Mouse (Mus musculus): ENCODE results near the gene Vpreb3.

Gene Vpreb3

GRCm38 (mm10) chr10:75944066-75944772, 1.4 kb downstream of the Vpreb3 start:
- Histone ChIP-seq H3K36me3 (ENCODE audit: insufficient read depth, low read length) (peaks cover 19% of the 10 kb centered on the region), H3K4me3 (replicated peaks; ENCODE audit: low read length) (no peak overlapping the region), H3K4me1 (replicated peaks; ENCODE audit: low read depth, low read length) (peaks cover 77% of the 10 kb centered on the region), H3K27me3 (ENCODE audit: insufficient read depth, low read length) (no peaks in the 10 kb centered on the region), H3K9me3 (ENCODE audit: low read length) (peaks cover 6% of the 10 kb centered on the region; the same call in 1 of the 2 replicates)
- no peak for TF ChIP-seq POU5F1 (IDR thresholded peaks at IDR 0.05; ENCODE audit: borderline replicate concordance, low read length)
- no peak for TF ChIP-seq CTCF (conservative IDR thresholded peaks at IDR 0.05; ENCODE audit: low read length)
- no peak for TF ChIP-seq NANOG (IDR thresholded peaks at IDR 0.05; ENCODE audit: borderline replicate concordance, low read length)

GRCm38 (mm10) chr10:75945213-75945612, 2.4 kb downstream of the Vpreb3 start:
- no peaks in the 10 kb centered on the region for H3K27me3 ChIP-seq (ENCODE audit: insufficient read depth, low read length)
- no peak overlapping the region for H3K4me3 ChIP-seq (replicated peaks; ENCODE audit: low read length)
- TF ChIP-seq CTCF (conservative IDR thresholded peaks at IDR 0.05; ENCODE audit: low read length) (no peak), NANOG (IDR thresholded peaks at IDR 0.05; ENCODE audit: borderline replicate concordance, low read length) (no peak), POU5F1 (IDR thresholded peaks at IDR 0.05; ENCODE audit: borderline replicate concordance, low read length) (no peak)
- H3K36me3 ChIP-seq (ENCODE audit: insufficient read depth, low read length) = peaks cover 11% of the 10 kb centered on the region; the same call in 1 of the 2 replicates
- peaks cover 6% of the 10 kb centered on the region; the same call in 1 of the 2 replicates for H3K9me3 ChIP-seq (ENCODE audit: low read length)
- peaks cover 77% of the 10 kb centered on the region for H3K4me1 ChIP-seq (replicated peaks; ENCODE audit: low read depth, low read length)

- TF ChIP-seq CTCF (conservative IDR thresholded peaks at IDR 0.05; ENCODE audit: low read length) = no peak
- TF ChIP-seq POU5F1 (IDR thresholded peaks at IDR 0.05; ENCODE audit: borderline replicate concordance, low read length) = no peak
- no peak for TF ChIP-seq NANOG (IDR thresholded peaks at IDR 0.05; ENCODE audit: borderline replicate concordance, low read length)
- H3K4me1 ChIP-seq (replicated peaks; ENCODE audit: low read depth, low read length) = peaks cover 77% of the 10 kb centered on the region
These were observed 3.0 kb downstream of the Vpreb3 start for GRCm38 (mm10) chr10:75945896-75946295.

GRCm38 (mm10) chr10:75948079-75948478, 5.2 kb downstream of the Vpreb3 start:
- H3K4me3 ChIP-seq (replicated peaks; ENCODE audit: low read length) = no peak overlapping the region
- no peak for TF ChIP-seq CTCF (conservative IDR thresholded peaks at IDR 0.05; ENCODE audit: low read length)
- TF ChIP-seq POU5F1 (IDR thresholded peaks at IDR 0.05; ENCODE audit: borderline replicate concordance, low read length) = no peak
- no peak for TF ChIP-seq NANOG (IDR thresholded peaks at IDR 0.05; ENCODE audit: borderline replicate concordance, low read length)
- no peaks in the 10 kb centered on the region for H3K27me3 ChIP-seq (ENCODE audit: insufficient read depth, low read length)
- peaks cover 61% of the 10 kb centered on the region for H3K4me1 ChIP-seq (replicated peaks; ENCODE audit: low read depth, low read length)
- H3K36me3 ChIP-seq (ENCODE audit: insufficient read depth, low read length) = 0 out of 2 replicates have a peak, but pooled peaks cover 7% of the 10 kb centered on the region
- H3K9me3 ChIP-seq (ENCODE audit: low read length) = peaks cover 6% of the 10 kb centered on the region; the same call in 1 of the 2 replicates

More at GRCm38 (mm10) chr10:75945896-75946295, 3.0 kb downstream of the Vpreb3 start:
- H3K27me3 ChIP-seq (ENCODE audit: insufficient read depth, low read length) = no peaks in the 10 kb centered on the region
- peaks cover 6% of the 10 kb centered on the region; the same call in 1 of the 2 replicates for H3K9me3 ChIP-seq (ENCODE audit: low read length)
- no peak overlapping the region for H3K4me3 ChIP-seq (replicated peaks; ENCODE audit: low read length)
- H3K36me3 ChIP-seq (ENCODE audit: insufficient read depth, low read length) = 0 out of 2 replicates have a peak, but pooled peaks cover 7% of the 10 kb centered on the region

- H3K4me1 ChIP-seq (replicated peaks; ENCODE audit: low read depth, low read length) = peaks cover 59% of the 10 kb centered on the region
- no peaks in the 10 kb centered on the region for H3K27me3 ChIP-seq (ENCODE audit: insufficient read depth, low read length)
- H3K36me3 ChIP-seq (ENCODE audit: insufficient read depth, low read length) = 0 out of 2 replicates have a peak, but pooled peaks cover 7% of the 10 kb centered on the region
- peaks cover 6% of the 10 kb centered on the region; the same call in 1 of the 2 replicates for H3K9me3 ChIP-seq (ENCODE audit: low read length)
- peak overlapping the region; percentile 78 for H3K4me3 ChIP-seq (replicated peaks; ENCODE audit: low read length)
- no peak for TF ChIP-seq NANOG (IDR thresholded peaks at IDR 0.05; ENCODE audit: borderline replicate concordance, low read length)
- no peak for TF ChIP-seq POU5F1 (IDR thresholded peaks at IDR 0.05; ENCODE audit: borderline replicate concordance, low read length)
- TF ChIP-seq CTCF (conservative IDR thresholded peaks at IDR 0.05; ENCODE audit: low read length) = no peak
These were observed 6.5 kb downstream of the Vpreb3 start for GRCm38 (mm10) chr10:75949053-75950045.

GRCm38 (mm10) chr10:75950791-75951210, 7.9 kb downstream of the Vpreb3 start:
- H3K9me3 ChIP-seq (ENCODE audit: low read length) = peaks cover 6% of the 10 kb centered on the region; the same call in 1 of the 2 replicates
- TF ChIP-seq CTCF (conservative IDR thresholded peaks at IDR 0.05; ENCODE audit: low read length) (no peak), NANOG (IDR thresholded peaks at IDR 0.05; ENCODE audit: borderline replicate concordance, low read length) (no peak), POU5F1 (IDR thresholded peaks at IDR 0.05; ENCODE audit: borderline replicate concordance, low read length) (no peak)
- 0 out of 2 replicates have a peak, but pooled peaks cover 7% of the 10 kb centered on the region for H3K36me3 ChIP-seq (ENCODE audit: insufficient read depth, low read length)
- H3K4me1 ChIP-seq (replicated peaks; ENCODE audit: low read depth, low read length) = peaks cover 53% of the 10 kb centered on the region
- peak overlapping the region; percentile 78 for H3K4me3 ChIP-seq (replicated peaks; ENCODE audit: low read length)
- H3K27me3 ChIP-seq (ENCODE audit: insufficient read depth, low read length) = no peaks in the 10 kb centered on the region

- H3K27me3 ChIP-seq (ENCODE audit: insufficient read depth, low read length) = no peaks in the 10 kb centered on the region
- H3K4me3 ChIP-seq (replicated peaks; ENCODE audit: low read length) = peak overlapping the region; percentile 78
- H3K36me3 ChIP-seq (ENCODE audit: insufficient read depth, low read length) = 0 out of 2 replicates have a peak, but pooled peaks cover 4% of the 10 kb centered on the region
- peaks cover 50% of the 10 kb centered on the region for H3K4me1 ChIP-seq (replicated peaks; ENCODE audit: low read depth, low read length)
- TF ChIP-seq NANOG (IDR thresholded peaks at IDR 0.05; ENCODE audit: borderline replicate concordance, low read length) (no peak), CTCF (conservative IDR thresholded peaks at IDR 0.05; ENCODE audit: low read length) (peak; percentile 65)
- no peaks in the 10 kb centered on the region for H3K9me3 ChIP-seq (ENCODE audit: low read length)
These were observed 8.7 kb downstream of the Vpreb3 start for GRCm38 (mm10) chr10:75951424-75952050.
